Mouse (Mus musculus) myocyte (in vitro differentiated cells): ENCODE measurements around the gene Mical2. TPM values are rescaled to one million over a fixed set of nuclear protein-coding genes. Genes with fewer than 3 reads are reported as not detected.

Experiments
- H3K27me3 ChIP-seq: one replicate; pipeline ENCODE4 v1.6.1; 2011; ENCODE audit not compliant: control insufficient read depth, insufficient read depth, insufficient read length
- H3K36me3 ChIP-seq: one replicate; pipeline ENCODE4 v1.6.1; 2011; ENCODE audit not compliant: control insufficient read depth, insufficient read depth
- H3K4me2 ChIP-seq: one replicate; pipeline ENCODE4 v1.6.1; 2011; ENCODE audit warnings: low read depth, control low read depth
- H3K4me3 ChIP-seq: one replicate; pipeline ENCODE4 v1.5.1; 2011; ENCODE audit warnings: mild to moderate bottlenecking, control low read depth, moderate library complexity
- H3K79me2 ChIP-seq: one replicate; pipeline ENCODE4 v1.6.1; 2011; ENCODE audit not compliant: control insufficient read depth, insufficient read depth
- H3ac ChIP-seq: one replicate; pipeline ENCODE4 v1.6.1; 2011; ENCODE audit not compliant: control insufficient read depth, insufficient read length
- CEBPB ChIP-seq: IDR thresholded peaks from 2 replicates; pipeline ENCODE4 v1.6.1; 2011; ENCODE audit warnings: mild to moderate bottlenecking, moderate library complexity; ENCODE audit not compliant: poor library complexity, insufficient read depth, severe bottlenecking
- E2F4 ChIP-seq: IDR thresholded peaks from one replicate; pipeline ENCODE4 v1.6.1; 2011; ENCODE audit warnings: mild to moderate bottlenecking, control low read depth, moderate library complexity; ENCODE audit not compliant: insufficient read depth
- MAX ChIP-seq: IDR thresholded peaks from one replicate; pipeline ENCODE4 v1.6.1; 2011; ENCODE audit warnings: low read depth, mild to moderate bottlenecking, control low read depth
- MYOD1 ChIP-seq, 3 experiments: IDR thresholded peaks; one replicate each; pipeline ENCODE4 v1.6.1; 2011; ENCODE audit warnings: control low read depth in 2 of 3, low read depth in 2 of 3, mild to moderate bottlenecking in 2 of 3, moderate library complexity in 1 of 3; ENCODE audit not compliant: insufficient read length in 2 of 3, control insufficient read depth in 1 of 3
- MYOG ChIP-seq, 3 experiments: IDR thresholded peaks; one replicate each; pipeline ENCODE4 v1.6.1; 2011; ENCODE audit warnings: control low read depth in 2 of 3, low read depth in 2 of 3, mild to moderate bottlenecking in 2 of 3; ENCODE audit not compliant: insufficient read length in 2 of 3, control insufficient read depth in 1 of 3, insufficient read depth in 1 of 3
- POLR2A ChIP-seq: IDR thresholded peaks from one replicate; pipeline ENCODE4 v1.6.1; 2011; ENCODE audit warnings: low read depth, mild to moderate bottlenecking, control low read depth, moderate library complexity; ENCODE audit not compliant: insufficient read length
- POLR2AphosphoS2 ChIP-seq: IDR thresholded peaks from one replicate; pipeline ENCODE4 v1.6.1; 2011; ENCODE audit warnings: low read depth, control low read depth; ENCODE audit not compliant: insufficient read length
- REST ChIP-seq: IDR thresholded peaks from one replicate; pipeline ENCODE4 v1.6.1; 2011; ENCODE audit warnings: mild to moderate bottlenecking, control low read depth, moderate library complexity; ENCODE audit not compliant: insufficient read depth, insufficient read length
- SRF ChIP-seq: IDR thresholded peaks from one replicate; pipeline ENCODE4 v1.6.1; 2011; ENCODE audit warnings: low read depth; ENCODE audit not compliant: control insufficient read depth, insufficient read length
- TCF12 ChIP-seq: IDR thresholded peaks from one replicate; pipeline ENCODE4 v1.6.1; 2011; ENCODE audit warnings: mild to moderate bottlenecking, control low read depth; ENCODE audit not compliant: poor library complexity, insufficient read depth, severe bottlenecking
- TCF3 ChIP-seq: IDR thresholded peaks from one replicate; pipeline ENCODE4 v1.6.1; 2011; ENCODE audit warnings: low read depth, control low read depth; ENCODE audit not compliant: insufficient read length
- USF1 ChIP-seq: IDR thresholded peaks from one replicate; pipeline ENCODE4 v1.6.1; 2011; ENCODE audit warnings: low read depth, mild to moderate bottlenecking, control low read depth, moderate library complexity
- polyA plus RNA-seq: library from polyadenylated mRNA; unstranded; fragments of >200 nt; fragmentation: generic; extraction: Trizol; gene quantifications from one replicate; pipeline ENCODE4 v1.2.1, GENCODE M21; 2012; ENCODE audit warnings: missing spikeins

Gene Mical2
- polyA plus RNA-seq, 1 experiment: 34.8 TPM

- Histone ChIP-seq H3K79me2 (no peaks in the 10 kb centered on the region), H3K27me3 (no peaks in the 10 kb centered on the region), H3K36me3 (no peaks in the 10 kb centered on the region), H3K4me3 (no peak overlapping the region), H3ac (no peak overlapping the region), H3K4me2 (no peak overlapping the region)
- TF ChIP-seq MYOG (IDR thresholded peaks at IDR 0.05; ENCODE audit: control insufficient read depth in 1 of 3, insufficient read depth in 1 of 3, insufficient read length in 2 of 3, low read depth in 2 of 3) (no peak), TCF12 (no peak), SRF (no peak), TCF3 (no peak), CEBPB (no peak), REST (no peak), MYOD1 (IDR thresholded peaks at IDR 0.05; ENCODE audit: control insufficient read depth in 1 of 3, insufficient read length in 2 of 3, low read depth in 2 of 3) (no peak), USF1 (no peak), E2F4 (no peak), MAX (no peak), POLR2A (no peak), POLR2AphosphoS2 (no peak)
These were observed 137.0 kb downstream of the Mical2 start for GRCm38 (mm10) chr7:112362574-112363200.

GRCm38 (mm10) chr7:112365864-112366263 lies 140.2 kb downstream of the Mical2 start:
- TF ChIP-seq CEBPB: no peak
- no peak for TF ChIP-seq TCF12
- TF ChIP-seq TCF3: no peak
- TF ChIP-seq MYOD1 (IDR thresholded peaks at IDR 0.05; ENCODE audit: control insufficient read depth in 1 of 3, insufficient read length in 2 of 3, low read depth in 2 of 3): no peak
- no peak for TF ChIP-seq REST
- TF ChIP-seq SRF: no peak
- TF ChIP-seq E2F4: no peak
- TF ChIP-seq POLR2AphosphoS2: no peak
- TF ChIP-seq USF1: no peak
- TF ChIP-seq POLR2A: no peak
- TF ChIP-seq MAX: no peak
- no peak for TF ChIP-seq MYOG (IDR thresholded peaks at IDR 0.05; ENCODE audit: control insufficient read depth in 1 of 3, insufficient read depth in 1 of 3, insufficient read length in 2 of 3, low read depth in 2 of 3)
- H3K4me2 ChIP-seq: no peak overlapping the region

GRCm38 (mm10) chr7:112369046-112369445 lies 143.4 kb downstream of the Mical2 start:
- no peak for TF ChIP-seq MAX
- no peak overlapping the region for H3K4me3 ChIP-seq
- no peaks in the 10 kb centered on the region for H3K27me3 ChIP-seq
- no peak overlapping the region for H3ac ChIP-seq
- H3K36me3 ChIP-seq: no peaks in the 10 kb centered on the region
- no peaks in the 10 kb centered on the region for H3K79me2 ChIP-seq
- no peak overlapping the region for H3K4me2 ChIP-seq

More at GRCm38 (mm10) chr7:112365864-112366263, 140.2 kb downstream of the Mical2 start:
- Histone ChIP-seq H3K27me3 (no peaks in the 10 kb centered on the region), H3K36me3 (no peaks in the 10 kb centered on the region), H3ac (no peak overlapping the region), H3K79me2 (no peaks in the 10 kb centered on the region), H3K4me3 (no peak overlapping the region)

- H3K79me2 ChIP-seq: no peaks in the 10 kb centered on the region
- TF ChIP-seq E2F4 (no peak), REST (no peak), SRF (no peak), MAX (no peak), TCF12 (no peak), POLR2AphosphoS2 (no peak), POLR2A (no peak), USF1 (no peak), MYOG (IDR thresholded peaks at IDR 0.05; ENCODE audit: control insufficient read depth in 1 of 3, insufficient read depth in 1 of 3, insufficient read length in 2 of 3, low read depth in 2 of 3) (no peak), MYOD1 (IDR thresholded peaks at IDR 0.05; ENCODE audit: control insufficient read depth in 1 of 3, insufficient read length in 2 of 3, low read depth in 2 of 3) (no peak), CEBPB (no peak), TCF3 (no peak)
- no peak overlapping the region for H3ac ChIP-seq
- H3K4me2 ChIP-seq: no peak overlapping the region
- H3K4me3 ChIP-seq: no peak overlapping the region
- no peaks in the 10 kb centered on the region for H3K36me3 ChIP-seq
- no peaks in the 10 kb centered on the region for H3K27me3 ChIP-seq
These were observed 144.3 kb downstream of the Mical2 start for GRCm38 (mm10) chr7:112369977-112370376.

GRCm38 (mm10) chr7:112371387-112371786 lies 145.7 kb downstream of the Mical2 start:
- no peak overlapping the region for H3K4me2 ChIP-seq

More at GRCm38 (mm10) chr7:112371387-112371786, 145.7 kb downstream of the Mical2 start:
- H3K79me2 ChIP-seq: no peaks in the 10 kb centered on the region
- no peaks in the 10 kb centered on the region for H3K27me3 ChIP-seq
- TF ChIP-seq E2F4 (no peak), CEBPB (no peak), MYOD1 (IDR thresholded peaks at IDR 0.05; ENCODE audit: control insufficient read depth in 1 of 3, insufficient read length in 2 of 3, low read depth in 2 of 3) (no peak), MYOG (IDR thresholded peaks at IDR 0.05; ENCODE audit: control insufficient read depth in 1 of 3, insufficient read depth in 1 of 3, insufficient read length in 2 of 3, low read depth in 2 of 3) (no peak), REST (no peak), TCF3 (no peak), SRF (no peak), POLR2AphosphoS2 (no peak), USF1 (no peak)
- no peaks in the 10 kb centered on the region for H3K36me3 ChIP-seq
- no peak overlapping the region for H3ac ChIP-seq
- H3K4me3 ChIP-seq: no peak overlapping the region
